Mouse (Mus musculus) MEL (cell line): ENCODE measurements around the gene 1700042G07Rik. TPM values are rescaled to one million over a fixed set of nuclear protein-coding genes. Genes with fewer than 3 reads are reported as not detected.
A peak's percentile ranks its signal among the peaks of the same experiment; 100 is the strongest.

ENCODE experiments used
- DNase-seq: peaks from one replicate; pipeline ENCODE4 v3.0.0; 2011; ENCODE audit warnings: low read depth, low spot score
- H3K27ac ChIP-seq: 2 replicates; pipeline ENCODE4 v1.5.1; 2012; ENCODE audit warnings: low read depth, mild to moderate bottlenecking, control low read depth, low read length, moderate library complexity; ENCODE audit not compliant: control insufficient read depth
- H3K27me3 ChIP-seq, 2 experiments: fragments of 150-350 bp in 1 of 2; sonication (generic) in 1 of 2; 2 replicates each; pipeline ENCODE4 v1.6.1; 2012; ENCODE audit warnings: low read length in 2 of 2, mild to moderate bottlenecking in 2 of 2, improper control_type of control experiment in 1 of 2, moderate library complexity in 1 of 2; ENCODE audit not compliant: insufficient read depth in 2 of 2, control insufficient read depth in 1 of 2
- H3K36me3 ChIP-seq, 2 experiments: 2 replicates each; pipeline ENCODE4 v1.6.1; 2012 to 2014; ENCODE audit warnings: low read length in 2 of 2, improper control_type of control experiment in 1 of 2, inconsistent platforms in 1 of 2, mild to moderate bottlenecking in 1 of 2; ENCODE audit not compliant: insufficient read depth in 2 of 2, control insufficient read depth in 1 of 2
- H3K4me1 ChIP-seq, 2 experiments: fragments of 150-350 bp in 1 of 2; sonication (generic) in 1 of 2; 2 replicates each; pipeline ENCODE4 v1.6.1; 2012; ENCODE audit warnings: low read length in 2 of 2, improper control_type of control experiment in 1 of 2, mild to moderate bottlenecking in 1 of 2; ENCODE audit not compliant: insufficient read depth in 2 of 2, control insufficient read depth in 1 of 2
- H3K4me3 ChIP-seq, 2 experiments: fragments of 150-350 bp in 1 of 2; sonication (generic) in 1 of 2; 2 replicates each; pipeline ENCODE4 v1.5.1; 2012; ENCODE audit warnings: low read depth in 2 of 2, low read length in 2 of 2, mild to moderate bottlenecking in 2 of 2, moderate library complexity in 2 of 2, control low read depth in 1 of 2, improper control_type of control experiment in 1 of 2; ENCODE audit not compliant: control insufficient read depth in 1 of 2, insufficient read depth in 1 of 2
- H3K79me2 ChIP-seq: 2 replicates; pipeline ENCODE4 v1.6.1; 2012; ENCODE audit warnings: mild to moderate bottlenecking, low read length, moderate library complexity; ENCODE audit not compliant: control insufficient read depth, poor library complexity, insufficient read depth
- H3K9ac ChIP-seq: 2 replicates; pipeline ENCODE4 v1.6.1; 2012; ENCODE audit warnings: low read depth, mild to moderate bottlenecking, control low read depth, low read length, moderate library complexity; ENCODE audit not compliant: control insufficient read depth, poor library complexity, severe bottlenecking
- H3K9me3 ChIP-seq: fragments of 150-350 bp; sonication (generic); replicated peaks from 2 replicates; pipeline ENCODE4 v1.6.1; 2012; ENCODE audit warnings: mild to moderate bottlenecking, low read length, improper control_type of control experiment, moderate library complexity; ENCODE audit not compliant: insufficient read depth
- BHLHE40 ChIP-seq: IDR thresholded peaks from 2 replicates; pipeline ENCODE4 v1.6.1; 2012; ENCODE audit warnings: low read depth, mild to moderate bottlenecking, inconsistent platforms, low read length, improper control_type of control experiment, borderline replicate concordance
- CHD1 ChIP-seq: IDR thresholded peaks from 2 replicates; pipeline ENCODE4 v1.6.1; 2012; ENCODE audit warnings: low read depth, mild to moderate bottlenecking, inconsistent platforms, low read length, improper control_type of control experiment
- CTCF ChIP-seq, 3 experiments: IDR thresholded peaks in 2 of 3; conservative IDR thresholded peaks in 1 of 3; 2 replicates each; pipeline ENCODE4 v1.5.1; 2011 to 2012; ENCODE audit warnings: low read length in 3 of 3, low read depth in 2 of 3, mild to moderate bottlenecking in 2 of 3, improper control_type of control experiment in 1 of 3, inconsistent platforms in 1 of 3, mixed read lengths in 1 of 3, moderate library complexity in 1 of 3; ENCODE audit not compliant: control insufficient read depth in 1 of 3, insufficient read depth in 1 of 3, poor library complexity in 1 of 3, severe bottlenecking in 1 of 3
- E2F4 ChIP-seq: IDR thresholded peaks from 2 replicates; pipeline ENCODE4 v1.6.1; 2011; ENCODE audit warnings: low read depth, low read length, improper control_type of control experiment, borderline replicate concordance
- EP300 ChIP-seq, 2 experiments: IDR thresholded peaks; 2 replicates each; pipeline ENCODE4 v1.6.1; 2011; ENCODE audit warnings: improper control_type of control experiment in 2 of 2, low read length in 2 of 2, low read depth in 1 of 2, mild to moderate bottlenecking in 1 of 2
- ETS1 ChIP-seq: IDR thresholded peaks from 2 replicates; pipeline ENCODE4 v1.6.1; 2012; ENCODE audit warnings: low read depth, mild to moderate bottlenecking, inconsistent platforms, low read length, improper control_type of control experiment, moderate library complexity
- GABPA ChIP-seq: IDR thresholded peaks from 2 replicates; pipeline ENCODE4 v1.6.1; 2012; ENCODE audit warnings: low read depth, mild to moderate bottlenecking, inconsistent platforms, low read length, improper control_type of control experiment, moderate library complexity
- GATA1 ChIP-seq: IDR thresholded peaks from 2 replicates; pipeline ENCODE4 v1.6.1; 2011; ENCODE audit warnings: low read depth, low read length, improper control_type of control experiment
- JUND ChIP-seq: IDR thresholded peaks from 2 replicates; pipeline ENCODE4 v1.6.1; 2011; ENCODE audit warnings: low read depth, mild to moderate bottlenecking, improper control_type of control experiment, low read length
- KAT2A ChIP-seq: conservative IDR thresholded peaks from 2 replicates; pipeline ENCODE4 v1.6.1; 2012; ENCODE audit warnings: low read depth, low read length, improper control_type of control experiment, inconsistent platforms
- MAFK ChIP-seq: IDR thresholded peaks from 2 replicates; pipeline ENCODE4 v1.6.1; 2011; ENCODE audit warnings: low read depth, mild to moderate bottlenecking, low read length, improper control_type of control experiment, borderline replicate concordance
- MAX ChIP-seq: IDR thresholded peaks from 2 replicates; pipeline ENCODE4 v1.6.1; 2011; ENCODE audit warnings: low read length, improper control_type of control experiment
- MAZ ChIP-seq: IDR thresholded peaks from 2 replicates; pipeline ENCODE4 v1.6.1; 2012; ENCODE audit warnings: low read depth, mild to moderate bottlenecking, inconsistent platforms, low read length, improper control_type of control experiment
- MEF2A ChIP-seq: IDR thresholded peaks from 2 replicates; pipeline ENCODE4 v1.6.1; 2014; ENCODE audit warnings: low read depth, mild to moderate bottlenecking, inconsistent platforms, low read length, improper control_type of control experiment; ENCODE audit not compliant: poor library complexity, insufficient replicate concordance, severe bottlenecking; ENCODE audit errors: extremely low read depth
- MXI1 ChIP-seq: IDR thresholded peaks from 2 replicates; pipeline ENCODE4 v1.6.1; 2011; ENCODE audit warnings: mild to moderate bottlenecking, low read depth, low read length, improper control_type of control experiment
- MYB ChIP-seq: IDR thresholded peaks from 2 replicates; pipeline ENCODE4 v1.6.1; 2011; ENCODE audit warnings: mild to moderate bottlenecking, low read depth, low read length, improper control_type of control experiment
- NRF1 ChIP-seq: IDR thresholded peaks from 2 replicates; pipeline ENCODE4 v1.6.1; 2014; ENCODE audit warnings: low read depth, mild to moderate bottlenecking, inconsistent platforms, low read length, improper control_type of control experiment, moderate library complexity; ENCODE audit not compliant: poor library complexity, insufficient read depth, severe bottlenecking
- POLR2A ChIP-seq, 2 experiments: IDR thresholded peaks; 2 replicates each; pipeline ENCODE4 v1.6.1; 2011 to 2012; ENCODE audit warnings: low read length in 2 of 2, mild to moderate bottlenecking in 2 of 2, control low read depth in 1 of 2, improper control_type of control experiment in 1 of 2, low read depth in 1 of 2, moderate library complexity in 1 of 2; ENCODE audit not compliant: control insufficient read depth in 1 of 2, insufficient read depth in 1 of 2, poor library complexity in 1 of 2
- POLR2AphosphoS2 ChIP-seq: IDR thresholded peaks from 2 replicates; pipeline ENCODE4 v1.6.1; 2011; ENCODE audit warnings: low read length, improper control_type of control experiment
- POLR2AphosphoS5 ChIP-seq: IDR thresholded peaks from 2 replicates; pipeline ENCODE4 v1.6.1; 2012; ENCODE audit warnings: low read depth, borderline replicate concordance, mild to moderate bottlenecking, inconsistent platforms, low read length, moderate library complexity, mixed read lengths
- RAD21 ChIP-seq: IDR thresholded peaks from 2 replicates; pipeline ENCODE4 v1.6.1; 2011; ENCODE audit warnings: mild to moderate bottlenecking, low read depth, low read length, improper control_type of control experiment
- RCOR1 ChIP-seq: IDR thresholded peaks from 2 replicates; pipeline ENCODE4 v1.6.1; 2012; ENCODE audit warnings: low read depth, mild to moderate bottlenecking, inconsistent platforms, low read length, improper control_type of control experiment
- SIN3A ChIP-seq: IDR thresholded peaks from 2 replicates; pipeline ENCODE4 v1.6.1; 2012; ENCODE audit warnings: low read length, improper control_type of control experiment, inconsistent platforms
- SMC3 ChIP-seq: IDR thresholded peaks from 2 replicates; pipeline ENCODE4 v1.6.1; 2011; ENCODE audit warnings: low read depth, low read length, improper control_type of control experiment
- TAL1 ChIP-seq: IDR thresholded peaks from 2 replicates; pipeline ENCODE4 v1.6.1; 2012; ENCODE audit warnings: mild to moderate bottlenecking, inconsistent platforms, low read length, moderate library complexity, mixed read lengths
- TBP ChIP-seq: IDR thresholded peaks from 2 replicates; pipeline ENCODE4 v1.8.0; 2011; ENCODE audit warnings: low read depth, low read length, improper control_type of control experiment
- TCF12 ChIP-seq: IDR thresholded peaks from 2 replicates; pipeline ENCODE4 v1.6.1; 2014; ENCODE audit warnings: low read depth, mild to moderate bottlenecking, inconsistent platforms, low read length, improper control_type of control experiment, moderate library complexity
- UBTF ChIP-seq: IDR thresholded peaks from 2 replicates; pipeline ENCODE4 v1.6.1; 2012; ENCODE audit warnings: low read depth, mild to moderate bottlenecking, inconsistent platforms, low read length, improper control_type of control experiment, moderate library complexity, borderline replicate concordance; ENCODE audit not compliant: insufficient read depth
- USF1 ChIP-seq: IDR thresholded peaks from 2 replicates; pipeline ENCODE4 v1.6.1; 2014; ENCODE audit warnings: low read depth, mild to moderate bottlenecking, inconsistent platforms, low read length, improper control_type of control experiment, moderate library complexity
- USF2 ChIP-seq, 2 experiments: IDR thresholded peaks; 2 replicates each; pipeline ENCODE4 v1.6.1; 2011 to 2012; ENCODE audit warnings: improper control_type of control experiment in 2 of 2, low read length in 2 of 2, borderline replicate concordance in 1 of 2, inconsistent platforms in 1 of 2, low read depth in 1 of 2, mild to moderate bottlenecking in 1 of 2; ENCODE audit not compliant: insufficient read depth in 1 of 2
- ZC3H11A ChIP-seq: IDR thresholded peaks from 2 replicates; pipeline ENCODE4 v1.6.1; 2012; ENCODE audit warnings: low read depth, mild to moderate bottlenecking, inconsistent platforms, low read length, improper control_type of control experiment
- ZMIZ1 ChIP-seq: IDR thresholded peaks from 2 replicates; pipeline ENCODE4 v1.6.1; 2012; ENCODE audit warnings: low read depth, mild to moderate bottlenecking, inconsistent platforms, low read length, improper control_type of control experiment, moderate library complexity
- ZNF384 ChIP-seq: IDR thresholded peaks from 2 replicates; pipeline ENCODE4 v1.6.1; 2012; ENCODE audit warnings: low read depth, mild to moderate bottlenecking, inconsistent platforms, low read length, improper control_type of control experiment
- polyA plus RNA-seq, 2 experiments: library from polyadenylated mRNA; stranded (reverse) in 1 of 2; unstranded in 1 of 2; fragments of >175 nt in 1 of 2; fragments of >200 nt in 1 of 2; gene quantifications; 2 replicates each; pipeline versions ENCODE4 v1.2.1 to v1.2.4; 2012; ENCODE audit warnings: low replicate concordance in 2 of 2, low read depth in 1 of 2; ENCODE audit not compliant: insufficient read length in 2 of 2, insufficient read depth in 1 of 2, missing spikeins in 1 of 2
- total RNA-seq: library from RNA; depleted of rRNA; stranded (reverse); fragments of 300-350 nt; gene quantifications from 2 replicates; pipeline ENCODE4 v1.2.3, GENCODE M21; 2012

Gene 1700042G07Rik
- total and polyA plus RNA-seq, 3 experiments: not detected

DNA sequence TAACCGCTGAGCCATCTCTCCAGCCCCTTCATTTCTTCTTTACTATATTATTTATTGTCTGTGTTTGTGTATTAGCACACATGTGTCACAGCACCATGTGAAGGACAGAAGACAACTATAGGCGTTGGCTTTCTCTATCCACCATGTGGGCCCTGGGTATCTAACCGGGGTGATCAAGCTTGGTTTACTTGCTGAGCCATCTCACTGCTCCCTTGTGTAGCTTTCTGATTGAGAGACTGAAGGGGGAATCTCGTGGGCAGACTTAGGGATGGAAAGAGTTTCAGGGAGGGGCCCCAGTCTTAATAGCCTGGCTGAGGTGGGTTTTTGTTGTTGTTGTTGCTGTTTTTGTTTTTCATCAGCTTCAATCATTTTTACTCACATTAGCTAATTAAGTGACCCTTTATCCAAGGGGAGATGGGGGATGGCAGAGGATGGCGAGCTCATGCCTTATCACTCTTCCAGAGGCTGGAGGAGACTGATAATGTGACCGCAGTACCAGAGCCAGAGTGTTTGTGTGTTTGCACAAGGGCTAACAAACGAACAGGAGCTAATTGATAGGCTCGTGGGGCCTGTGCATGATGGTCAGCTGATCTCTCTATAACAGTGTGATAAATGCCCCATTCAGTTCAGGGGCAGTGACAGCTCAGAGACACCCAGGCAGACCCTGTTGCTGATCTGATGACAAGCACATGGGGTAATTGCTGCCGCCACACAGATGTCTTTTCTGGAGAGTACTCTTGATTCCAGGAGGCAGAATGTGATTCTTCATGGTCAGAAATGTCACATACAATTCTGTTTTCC, 20.6 kb downstream of the 1700042G07Rik start:
- H3K36me3 ChIP-seq: peaks cover 0 to 16% of the 10 kb centered on the region in 2 experiments; a peak in 2 of 4 replicates
- peak; percentile 80 for DNase-seq
- no peak overlapping the region for H3K4me3 ChIP-seq

DNA sequence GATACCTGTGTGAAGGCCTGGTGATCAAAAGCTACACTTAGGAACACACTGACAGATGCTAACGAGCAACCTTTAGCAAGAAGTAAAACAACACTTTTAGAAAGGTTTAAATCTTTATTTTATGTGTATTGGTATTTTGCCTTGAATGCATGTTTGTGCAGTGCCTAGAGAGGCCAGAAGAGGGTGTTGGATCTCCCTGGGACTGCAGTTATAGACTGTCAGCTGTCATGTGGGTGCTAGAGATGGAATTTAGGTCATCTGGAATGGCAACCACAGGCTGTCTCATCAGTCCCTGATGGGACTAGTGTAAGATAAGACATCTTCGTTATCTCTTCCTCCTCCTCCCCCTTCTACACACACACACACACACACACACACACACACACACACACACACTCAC, 25.2 kb downstream of the 1700042G07Rik start:
- Histone ChIP-seq H3K4me3 (no peak overlapping the region), H3K9ac (no peak overlapping the region), H3K79me2 (no peaks in the 10 kb centered on the region), H3K36me3 (peaks cover 0 to 12% of the 10 kb centered on the region in 2 experiments; a peak in 2 of 4 replicates)
- TF ChIP-seq USF1 (0 out of 2 replicates have a peak, but pooled peaks have one; percentile 23), ZMIZ1 (no peak), MEF2A (no peak), RCOR1 (no peak), ZNF384 (no peak), E2F4 (no peak), CTCF (IDR thresholded peaks at IDR 0.05 in 2 of 3, conservative IDR thresholded peaks at IDR 0.05 in 1 of 3; ENCODE audit: control insufficient read depth in 1 of 3, insufficient read depth in 1 of 3, low read depth in 2 of 3, low read length in 3 of 3, poor library complexity in 1 of 3, severe bottlenecking in 1 of 3) (peak; percentile 38 to 59 (median 55)), SMC3 (peak; percentile 54), RAD21 (peak; percentile 42), BHLHE40 (no peak)
- TF ChIP-seq, all 39 proteins: peak for 4
- peak; percentile 53 for DNase-seq
- no peak overlapping the region for H3K27ac ChIP-seq
- H3K27me3 ChIP-seq: no peaks in the 10 kb centered on the region
- peaks cover 6 to 12% of the 10 kb centered on the region in 2 experiments; a peak in 3 of 4 replicates for H3K4me1 ChIP-seq
- H3K9me3 ChIP-seq: no peaks in the 10 kb centered on the region

More for the DNA sequence above, 20.6 kb downstream of the 1700042G07Rik start:
- Histone ChIP-seq H3K9me3 (no peaks in the 10 kb centered on the region), H3K79me2 (no peaks in the 10 kb centered on the region), H3K27ac (peak overlapping the region; percentile 60), H3K4me1 (peaks cover 6 to 19% of the 10 kb centered on the region in 2 experiments; a peak in 3 of 4 replicates), H3K9ac (peak overlapping the region; percentile 18; the same call in 1 of the 2 replicates), H3K27me3 (no peaks in the 10 kb centered on the region)
- no peak for TF ChIP-seq KAT2A
- TF ChIP-seq RCOR1: peak; percentile 86
- no peak for TF ChIP-seq SMC3
- TF ChIP-seq E2F4: no peak
- TF ChIP-seq GATA1: peak; percentile 98
- no peak for TF ChIP-seq POLR2A (IDR thresholded peaks at IDR 0.05; ENCODE audit: control insufficient read depth in 1 of 2, insufficient read depth in 1 of 2, low read depth in 1 of 2, low read length in 2 of 2, poor library complexity in 1 of 2)
- peak; percentile 93 to 94 for TF ChIP-seq EP300 (IDR thresholded peaks at IDR 0.05; ENCODE audit: low read depth in 1 of 2, low read length in 2 of 2)
- 0 out of 4 replicates have a peak, but pooled peaks of 1 of the 2 experiments have one; percentile 30 for TF ChIP-seq USF2 (IDR thresholded peaks at IDR 0.05; ENCODE audit: borderline replicate concordance in 1 of 2, insufficient read depth in 1 of 2, low read depth in 1 of 2, low read length in 2 of 2)
- TF ChIP-seq MXI1: peak; percentile 58
- TF ChIP-seq MAX: peak; percentile 54; the same call in 1 of the 2 replicates
- TF ChIP-seq MYB: 0 out of 2 replicates have a peak, but pooled peaks have one; percentile 36
- no peak for TF ChIP-seq MAZ
- no peak for TF ChIP-seq CHD1
- TF ChIP-seq MAFK: no peak
- TF ChIP-seq POLR2AphosphoS5: no peak
- peak; percentile 87 for TF ChIP-seq USF1
- no peak for TF ChIP-seq NRF1
- TF ChIP-seq CTCF (IDR thresholded peaks at IDR 0.05 in 2 of 3, conservative IDR thresholded peaks at IDR 0.05 in 1 of 3; ENCODE audit: control insufficient read depth in 1 of 3, insufficient read depth in 1 of 3, low read depth in 2 of 3, low read length in 3 of 3, poor library complexity in 1 of 3, severe bottlenecking in 1 of 3): no peak
- no peak for TF ChIP-seq ZC3H11A
- TF ChIP-seq SIN3A: peak; percentile 89
- no peak for TF ChIP-seq RAD21
- no peak for TF ChIP-seq JUND
- TF ChIP-seq TCF12: peak; percentile 95
- no peak for TF ChIP-seq ZMIZ1
- TF ChIP-seq ETS1: peak; percentile 87
- TF ChIP-seq POLR2AphosphoS2: no peak
- peak; percentile 89 for TF ChIP-seq TAL1
- TF ChIP-seq UBTF: no peak
- TF ChIP-seq GABPA: no peak
- TF ChIP-seq TBP: peak; percentile 89
- TF ChIP-seq BHLHE40: peak; percentile 74; the same call in 1 of the 2 replicates
